Mouse (Mus musculus) neural tube, embryonic 12.5 days (tissue): ENCODE results near the gene Metap1. TPM values are rescaled to one million over a fixed set of nuclear protein-coding genes. Genes with fewer than 3 reads are reported as not detected.

Experiments
- ATAC-seq: fragments of 200-750 bp; cut with Nextera tagmentation; 2 replicates; pipeline ENCODE4 v1.8.0; 2017; ENCODE audit warnings: low read depth, mild to moderate bottlenecking, moderate TSS enrichment, moderate library complexity; ENCODE audit not compliant: low FRiP score
- H3K27ac ChIP-seq: fragments of 300-500 bp; sonication (generic); 2 replicates; pipeline ENCODE4 v1.5.1; 2016
- H3K27me3 ChIP-seq: fragments of 300-500 bp; sonication (generic); replicated peaks from 2 replicates; pipeline ENCODE4 v1.6.1; 2016; ENCODE audit warnings: mild to moderate bottlenecking
- H3K36me3 ChIP-seq: fragments of 300-500 bp; sonication (generic); 2 replicates; pipeline ENCODE4 v1.6.1; 2016; ENCODE audit warnings: mild to moderate bottlenecking
- H3K4me1 ChIP-seq: fragments of 300-500 bp; sonication (generic); 2 replicates; pipeline ENCODE4 v1.6.1; 2016
- H3K4me2 ChIP-seq: fragments of 300-500 bp; sonication (generic); replicated peaks from 2 replicates; pipeline ENCODE4 v1.6.1; 2016; ENCODE audit warnings: mild to moderate bottlenecking
- H3K4me3 ChIP-seq: fragments of 300-500 bp; sonication (generic); 2 replicates; pipeline ENCODE4 v1.5.1; 2016
- H3K9ac ChIP-seq: fragments of 300-500 bp; sonication (generic); 2 replicates; pipeline ENCODE4 v1.6.1; 2016; ENCODE audit warnings: mild to moderate bottlenecking
- H3K9me3 ChIP-seq: fragments of 300-500 bp; sonication (generic); 2 replicates; pipeline ENCODE4 v1.6.1; 2016; ENCODE audit warnings: mild to moderate bottlenecking
- WGBS: fragments of 180-500 bp; shearing (Covaris S2); methylation state at CpG from one replicate; pipeline ENCODE4 v1.1.7; 2016; 5-methylcytosine and 5-hydroxymethylcytosine counted together
- polyA plus RNA-seq: library from polyadenylated mRNA; unstranded; fragments of >200 nt; fragmentation: Nextera tagmentation; extraction: Ambion mirVana; gene quantifications from 2 replicates; pipeline ENCODE4 v1.2.1, GENCODE M21; 2016

Gene Metap1
- polyA plus RNA-seq, 1 experiment from 2014 or later = 50.4 TPM

- Histone ChIP-seq H3K9ac (no peak overlapping the region), H3K4me3 (no peak overlapping the region), H3K27ac (no peak overlapping the region), H3K27me3 (no peaks in the 10 kb centered on the region), H3K4me2 (no peak overlapping the region), H3K4me1 (peaks cover 14% of the 10 kb centered on the region), H3K9me3 (no peaks in the 10 kb centered on the region), H3K36me3 (no peaks in the 10 kb centered on the region)
- ATAC-seq = no peak
- WGBS = 93% methylated on average over 4 of the region's 4 CpGs
Observed at GRCm38 (mm10) chr3:138523956-138524355, 34.6 kb upstream of the Metap1 start.

GRCm38 (mm10) chr3:138519218-138519617, 29.9 kb upstream of the Metap1 start:
- Histone ChIP-seq H3K27ac (no peak overlapping the region), H3K9me3 (no peaks in the 10 kb centered on the region), H3K27me3 (no peaks in the 10 kb centered on the region), H3K4me2 (no peak overlapping the region), H3K4me3 (no peak overlapping the region), H3K9ac (no peak overlapping the region), H3K36me3 (no peaks in the 10 kb centered on the region), H3K4me1 (0 out of 2 replicates have a peak, but pooled peaks cover 9% of the 10 kb centered on the region)
- ATAC-seq = no peak
- 86% methylated on average over 6 of the region's 6 CpGs for WGBS

- 0 out of 2 replicates have a peak, but pooled peaks cover 15% of the 10 kb centered on the region for H3K4me1 ChIP-seq
- no peak overlapping the region for H3K4me2 ChIP-seq
- no peak overlapping the region for H3K27ac ChIP-seq
- H3K4me3 ChIP-seq = no peak overlapping the region
- no peak for ATAC-seq
- no peaks in the 10 kb centered on the region for H3K27me3 ChIP-seq
- H3K9me3 ChIP-seq = no peaks in the 10 kb centered on the region
- no peaks in the 10 kb centered on the region for H3K36me3 ChIP-seq
- no peak overlapping the region for H3K9ac ChIP-seq
- 58% methylated on average over 3 of the region's 3 CpGs for WGBS
Observed at GRCm38 (mm10) chr3:138517881-138518280, 28.6 kb upstream of the Metap1 start.

GRCm38 (mm10) chr3:138515656-138516370, 26.5 kb upstream of the Metap1 start:
- H3K9ac ChIP-seq = no peak overlapping the region
- H3K4me1 ChIP-seq = 0 out of 2 replicates have a peak, but pooled peaks cover 15% of the 10 kb centered on the region
- no peaks in the 10 kb centered on the region for H3K27me3 ChIP-seq
- WGBS = 27% methylated on average over 10 of the region's 10 CpGs
- H3K9me3 ChIP-seq = no peaks in the 10 kb centered on the region
- H3K4me3 ChIP-seq = no peak overlapping the region
- H3K27ac ChIP-seq = no peak overlapping the region
- peak; percentile 65 for ATAC-seq
- H3K4me2 ChIP-seq = no peak overlapping the region
- no peaks in the 10 kb centered on the region for H3K36me3 ChIP-seq

GRCm38 (mm10) chr3:138514749-138515148, 25.4 kb upstream of the Metap1 start:
- H3K27ac ChIP-seq = no peak overlapping the region
- no peaks in the 10 kb centered on the region for H3K9me3 ChIP-seq
- H3K36me3 ChIP-seq = no peaks in the 10 kb centered on the region
- ATAC-seq = no peak
- 33% methylated on average over 3 of the region's 3 CpGs for WGBS
- 0 out of 2 replicates have a peak, but pooled peaks cover 15% of the 10 kb centered on the region for H3K4me1 ChIP-seq
- no peak overlapping the region for H3K9ac ChIP-seq
- H3K4me2 ChIP-seq = no peak overlapping the region
- no peak overlapping the region for H3K4me3 ChIP-seq
- H3K27me3 ChIP-seq = no peaks in the 10 kb centered on the region

- 0 out of 2 replicates have a peak overlapping the region, but pooled peaks have one; percentile 7 for H3K4me3 ChIP-seq
- peak; percentile 63 for ATAC-seq
- WGBS = 17% methylated on average over 12 of the region's 12 CpGs
- no peaks in the 10 kb centered on the region for H3K9me3 ChIP-seq
- no peaks in the 10 kb centered on the region for H3K27me3 ChIP-seq
- H3K4me2 ChIP-seq = peak overlapping the region; percentile 54
- H3K36me3 ChIP-seq = no peaks in the 10 kb centered on the region
- no peak overlapping the region for H3K27ac ChIP-seq
- peak overlapping the region; percentile 4; the same call in 1 of the 2 replicates for H3K9ac ChIP-seq
- H3K4me1 ChIP-seq = 0 out of 2 replicates have a peak, but pooled peaks cover 15% of the 10 kb centered on the region
Observed at GRCm38 (mm10) chr3:138513243-138513642, 23.9 kb upstream of the Metap1 start.

- Histone ChIP-seq H3K4me1 (0 out of 2 replicates have a peak, but pooled peaks cover 10% of the 10 kb centered on the region), H3K36me3 (no peaks in the 10 kb centered on the region), H3K4me3 (no peak overlapping the region), H3K27me3 (no peaks in the 10 kb centered on the region), H3K4me2 (no peak overlapping the region), H3K9me3 (no peaks in the 10 kb centered on the region), H3K9ac (no peak overlapping the region), H3K27ac (no peak overlapping the region)
- ATAC-seq = no peak
- 40% methylated on average over 5 of the region's 5 CpGs for WGBS
Observed at GRCm38 (mm10) chr3:138510471-138510870, 21.2 kb upstream of the Metap1 start.

GRCm38 (mm10) chr3:138509581-138509980, 20.3 kb upstream of the Metap1 start:
- ATAC-seq = no peak
- H3K9me3 ChIP-seq = no peaks in the 10 kb centered on the region

GRCm38 (mm10) chr3:138506749-138507148, 17.4 kb upstream of the Metap1 start:
- H3K9me3 ChIP-seq = no peaks in the 10 kb centered on the region
- H3K4me2 ChIP-seq = no peak overlapping the region
- H3K36me3 ChIP-seq = no peaks in the 10 kb centered on the region
- no peak for ATAC-seq
- H3K4me3 ChIP-seq = no peak overlapping the region
- H3K27me3 ChIP-seq = no peaks in the 10 kb centered on the region
- no peaks in the 10 kb centered on the region for H3K4me1 ChIP-seq
- 57% methylated on average over 6 of the region's 6 CpGs for WGBS
- H3K9ac ChIP-seq = no peak overlapping the region
- H3K27ac ChIP-seq = no peak overlapping the region

More at GRCm38 (mm10) chr3:138509581-138509980, 20.3 kb upstream of the Metap1 start:
- no peak overlapping the region for H3K27ac ChIP-seq
- H3K4me1 ChIP-seq = 0 out of 2 replicates have a peak, but pooled peaks cover 5% of the 10 kb centered on the region
- no peak overlapping the region for H3K9ac ChIP-seq
- WGBS = 93% methylated on average over 2 of the region's 2 CpGs
- H3K36me3 ChIP-seq = no peaks in the 10 kb centered on the region
- no peak overlapping the region for H3K4me3 ChIP-seq
- no peaks in the 10 kb centered on the region for H3K27me3 ChIP-seq
- no peak overlapping the region for H3K4me2 ChIP-seq

GRCm38 (mm10) chr3:138503754-138504153, 14.4 kb upstream of the Metap1 start:
- no peak for ATAC-seq
- H3K9ac ChIP-seq = no peak overlapping the region
- peaks cover 18% of the 10 kb centered on the region for H3K4me1 ChIP-seq
- H3K4me2 ChIP-seq = no peak overlapping the region
- no peaks in the 10 kb centered on the region for H3K36me3 ChIP-seq
- WGBS = 88% methylated on average over 11 of the region's 11 CpGs
- H3K9me3 ChIP-seq = no peaks in the 10 kb centered on the region
- no peak overlapping the region for H3K27ac ChIP-seq
- no peak overlapping the region for H3K4me3 ChIP-seq
- no peaks in the 10 kb centered on the region for H3K27me3 ChIP-seq

- WGBS = 14% methylated on average over 15 of the region's 15 CpGs
- no peak overlapping the region for H3K27ac ChIP-seq
- H3K9ac ChIP-seq = no peak overlapping the region
- peak overlapping the region; percentile 41 for H3K4me2 ChIP-seq
- peaks cover 18% of the 10 kb centered on the region for H3K4me1 ChIP-seq
- H3K9me3 ChIP-seq = no peaks in the 10 kb centered on the region
- H3K4me3 ChIP-seq = no peak overlapping the region
- ATAC-seq = peak; percentile 84
- no peaks in the 10 kb centered on the region for H3K36me3 ChIP-seq
- no peaks in the 10 kb centered on the region for H3K27me3 ChIP-seq
Observed at GRCm38 (mm10) chr3:138499854-138500740, 10.8 kb upstream of the Metap1 start.

GRCm38 (mm10) chr3:138498731-138499130, 9.4 kb upstream of the Metap1 start:
- ATAC-seq = no peak
- Histone ChIP-seq H3K4me3 (no peak overlapping the region), H3K27me3 (no peaks in the 10 kb centered on the region), H3K9me3 (no peaks in the 10 kb centered on the region), H3K27ac (no peak overlapping the region), H3K9ac (no peak overlapping the region), H3K4me2 (no peak overlapping the region), H3K36me3 (no peaks in the 10 kb centered on the region), H3K4me1 (peaks cover 18% of the 10 kb centered on the region)
- 59% methylated on average over 4 of the region's 4 CpGs for WGBS
